Mouse (Mus musculus): ENCODE data around the gene Rem2. TPM values are rescaled to one million over a fixed set of nuclear protein-coding genes. Genes with fewer than 3 reads are reported as not detected.

The Rem2 gene
- polyA plus RNA-seq, 1 experiment, result 0.22 TPM

- no peaks in the 10 kb centered on the region for H3K36me3 ChIP-seq (ENCODE audit: control insufficient read depth, insufficient read depth, low read length)
- no peak overlapping the region for H3K27ac ChIP-seq (ENCODE audit: insufficient read depth, low read length)
- TF ChIP-seq POLR2A (IDR thresholded peaks at IDR 0.05; ENCODE audit: low read depth, low read length) (no peak), CTCF (IDR thresholded peaks at IDR 0.05; ENCODE audit: extremely low read depth, insufficient read depth, insufficient read length, insufficient replicate concordance) (peak; percentile 67; the same call in 1 of the 2 replicates)
- peaks cover 2% of the 10 kb centered on the region; the same call in 1 of the 2 replicates for H3K4me1 ChIP-seq (ENCODE audit: control insufficient read depth, insufficient read depth, insufficient read length)
- peak; percentile 45 to 71 for DNase-seq (ENCODE audit: low read depth in 1 of 2, low spot score in 2 of 2)
- no peak overlapping the region for H3K4me3 ChIP-seq (ENCODE audit: extremely low read depth, insufficient read depth, insufficient read length)
- no peaks in the 10 kb centered on the region; the same call in 1 of the 2 replicates for H3K27me3 ChIP-seq (ENCODE audit: control insufficient read depth, insufficient read depth, low read length)
- WGBS, result 17% methylated on average over 17 of the region's 17 CpGs
Observed at GRCm38 (mm10) chr14:54528446-54529111, 52.7 kb downstream of the Rem2 start.

Other genes starting within 250 kb of the Rem2 start
- gene Dad1, start 222.0 kb upstream of the Rem2 start, polyA plus RNA-seq (2012; rRNA removed), result 309 and 372 TPM in 2 replicates
- 17.9 and 23.4 TPM in 2 replicates for gene Abhd4, start 221.9 kb upstream of the Rem2 start, polyA plus RNA-seq (2012; rRNA removed)
- not detected in 2 replicates for gene Olfr49, start 191.2 kb upstream of the Rem2 start, polyA plus RNA-seq (2012; rRNA removed)
- 92.7 and 117 TPM in 2 replicates for gene Oxa1l, start 115.3 kb upstream of the Rem2 start, polyA plus RNA-seq (2012; rRNA removed)
- 24.6 and 31.2 TPM in 2 replicates for gene Slc7a7, start 58.3 kb upstream of the Rem2 start, polyA plus RNA-seq (2012; rRNA removed)
- gene Mrpl52, start 49.2 kb upstream of the Rem2 start, polyA plus RNA-seq (2012; rRNA removed), result 221 and 393 TPM in 2 replicates
- 42.0 and 63.2 TPM in 2 replicates for gene Mmp14, start 44.5 kb upstream of the Rem2 start, polyA plus RNA-seq (2012; rRNA removed)
- 154 and 206 TPM in 2 replicates for gene Lrp10, start 12.0 kb upstream of the Rem2 start, polyA plus RNA-seq (2012; rRNA removed)
- gene Prmt5, start 41.4 kb downstream of the Rem2 start, polyA plus RNA-seq (2012; rRNA removed), result 18.2 and 26.6 TPM in 2 replicates
- 12.8 and 15.1 TPM in 2 replicates for gene Haus4, start 78.5 kb downstream of the Rem2 start, polyA plus RNA-seq (2012; rRNA removed)
- gene Ajuba, start 101.5 kb downstream of the Rem2 start, polyA plus RNA-seq (2012; rRNA removed), result 3.0 and 3.9 TPM in 2 replicates
- gene 4931414P19Rik, start 129.9 kb downstream of the Rem2 start, polyA plus RNA-seq (2012; rRNA removed), result 4.2 and 6.0 TPM in 2 replicates
- gene Psmb5, start 141.9 kb downstream of the Rem2 start, polyA plus RNA-seq (2012; rRNA removed), result 82.5 and 102 TPM in 2 replicates
- not detected in 2 replicates for gene Psmb11, start 145.3 kb downstream of the Rem2 start, polyA plus RNA-seq (2012; rRNA removed)
- not detected in 2 replicates for gene Gm17606, start 164.9 kb downstream of the Rem2 start, polyA plus RNA-seq (2012; rRNA removed)
- 7.3 and 10.8 TPM in 2 replicates for gene Cdh24, start 165.3 kb downstream of the Rem2 start, polyA plus RNA-seq (2012; rRNA removed)
- 32.9 and 66.9 TPM in 2 replicates for gene 1700123O20Rik, start 210.1 kb downstream of the Rem2 start, polyA plus RNA-seq (2012; rRNA removed)
- gene Acin1, start 210.8 kb downstream of the Rem2 start, polyA plus RNA-seq (2012; rRNA removed), result 126 and 130 TPM in 2 replicates
- gene Gm29776, start 222.7 kb downstream of the Rem2 start, polyA plus RNA-seq (2012; rRNA removed), result 0.04 and 0.07 TPM in 2 replicates
- gene Cebpe, start 236.1 kb downstream of the Rem2 start, polyA plus RNA-seq (2012; rRNA removed), result 5.2 and 5.9 TPM in 2 replicates